Mouse (Mus musculus): ENCODE data around the gene Tecpr2. TPM values are rescaled to one million over a fixed set of nuclear protein-coding genes. Genes with fewer than 3 reads are reported as not detected.

Gene Tecpr2
- polyA plus RNA-seq (2016; fragmentation: Nextera tagmentation; extraction: Ambion mirVana), result 8.3 and 8.8 TPM in 2 replicates

DNA sequence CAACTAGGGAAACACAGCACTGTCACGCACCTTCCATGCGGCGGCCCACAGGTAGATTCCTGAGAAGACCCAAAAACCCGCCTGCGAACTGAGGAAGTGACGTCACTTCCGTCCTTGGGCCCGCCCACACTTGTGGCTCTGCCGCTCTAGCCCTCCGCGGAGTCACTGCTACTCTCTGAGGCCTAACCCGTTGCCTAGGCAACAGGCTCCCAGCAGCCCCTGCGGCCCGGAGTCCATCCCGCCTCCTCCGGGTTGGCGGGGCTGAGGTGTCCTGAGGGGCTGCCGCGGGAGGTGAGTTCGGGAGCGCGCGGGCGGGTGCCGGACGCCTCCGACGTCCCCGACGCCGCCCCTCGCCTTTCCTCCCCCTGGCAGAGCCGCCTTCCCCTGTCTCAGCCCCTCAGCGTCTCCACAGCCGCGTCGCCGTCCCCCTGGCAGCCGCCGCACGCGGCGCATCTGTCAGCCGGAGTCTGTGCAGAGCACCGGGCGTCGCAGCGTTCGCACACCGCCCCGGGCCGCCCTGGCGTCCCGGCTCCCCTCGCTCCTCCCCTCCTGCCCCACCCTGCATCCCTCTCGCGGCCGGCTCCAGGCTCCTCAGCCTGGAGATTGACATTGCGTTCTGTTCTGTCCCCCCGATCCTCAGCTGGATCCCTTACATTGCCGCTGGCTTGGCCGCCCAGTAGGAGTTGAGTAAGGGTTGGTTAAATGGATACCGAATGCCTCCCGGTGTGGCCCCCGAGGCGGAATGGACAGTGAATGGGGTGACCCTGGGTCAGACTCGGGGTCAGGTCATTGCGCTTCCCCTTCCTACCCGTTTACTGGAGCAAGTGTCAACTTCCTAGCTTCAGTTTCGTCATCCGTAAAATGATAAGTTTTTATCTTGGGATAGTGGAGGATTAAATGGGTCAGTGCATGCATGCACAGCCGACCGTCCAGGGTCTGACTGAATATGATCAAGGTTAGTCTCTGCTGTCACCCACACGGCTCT, at the start of gene Tecpr2, which contains the start of gene Cinp:
Tecpr2 (plus strand) TSS at position 229 of the 985 bp plus-strand sequence.
Cinp (minus strand) TSS at position 110 of the 985 bp plus-strand sequence.
- Histone ChIP-seq H3K36me3 (replicated peaks) (peaks cover 4% of the 10 kb centered on the region; the same call in 1 of the 2 replicates), H3K9me3 (no peaks in the 10 kb centered on the region), H3K4me2 (peak within 1 kb of the TSS; percentile 87), H3K27me3 (no peaks in the 10 kb centered on the region), H3K27ac (peak within 1 kb of the TSS; percentile 92), H3K4me3 (replicated peaks) (peak within 1 kb of the TSS; percentile 86), H3K4me1 (peaks cover 23% of the 10 kb centered on the region), H3K9ac (peak within 1 kb of the TSS; percentile 85)
- under 1% methylated on average over 61 of the region's 74 CpGs for WGBS
- peak; percentile 100 for ATAC-seq (ENCODE audit: low FRiP score)

- no peaks in the 10 kb centered on the region for H3K9me3 ChIP-seq
- H3K9ac ChIP-seq, result peak within 1 kb of the TSS; percentile 59
- peaks cover 25% of the 10 kb centered on the region for H3K27me3 ChIP-seq
- H3K36me3 ChIP-seq (replicated peaks), result no peaks in the 10 kb centered on the region
- peak within 1 kb of the TSS; percentile 69 for H3K4me3 ChIP-seq (replicated peaks)
- under 1% methylated on average over 71 of the region's 71 CpGs for WGBS
- H3K4me2 ChIP-seq, result peak within 1 kb of the TSS; percentile 62
- H3K27ac ChIP-seq, result no peak within 1 kb of the TSS; the same call in 1 of the 2 replicates
- peak; percentile 82 for ATAC-seq (ENCODE audit: low FRiP score)
- H3K4me1 ChIP-seq, result peaks cover 48% of the 10 kb centered on the region
Measured at GRCm38 (mm10) chr12:110840348-110841198, 48.5 kb upstream of the Tecpr2 start, which contains the start of gene Mok. Mok (minus strand) TSS chr12:110840939.

- Histone ChIP-seq H3K36me3 (replicated peaks) (no peaks in the 10 kb centered on the region), H3K4me2 (no peak overlapping the region), H3K27me3 (peaks cover 38% of the 10 kb centered on the region), H3K9me3 (no peaks in the 10 kb centered on the region), H3K9ac (no peak overlapping the region), H3K4me3 (replicated peaks) (no peak overlapping the region), H3K4me1 (peaks cover 47% of the 10 kb centered on the region), H3K27ac (no peak overlapping the region)
- ATAC-seq (ENCODE audit: low FRiP score), result no peak
- 71% methylated on average over 5 of the region's 5 CpGs for WGBS
Measured at GRCm38 (mm10) chr12:110841731-110842493, 47.2 kb upstream of the Tecpr2 start.

DNA sequence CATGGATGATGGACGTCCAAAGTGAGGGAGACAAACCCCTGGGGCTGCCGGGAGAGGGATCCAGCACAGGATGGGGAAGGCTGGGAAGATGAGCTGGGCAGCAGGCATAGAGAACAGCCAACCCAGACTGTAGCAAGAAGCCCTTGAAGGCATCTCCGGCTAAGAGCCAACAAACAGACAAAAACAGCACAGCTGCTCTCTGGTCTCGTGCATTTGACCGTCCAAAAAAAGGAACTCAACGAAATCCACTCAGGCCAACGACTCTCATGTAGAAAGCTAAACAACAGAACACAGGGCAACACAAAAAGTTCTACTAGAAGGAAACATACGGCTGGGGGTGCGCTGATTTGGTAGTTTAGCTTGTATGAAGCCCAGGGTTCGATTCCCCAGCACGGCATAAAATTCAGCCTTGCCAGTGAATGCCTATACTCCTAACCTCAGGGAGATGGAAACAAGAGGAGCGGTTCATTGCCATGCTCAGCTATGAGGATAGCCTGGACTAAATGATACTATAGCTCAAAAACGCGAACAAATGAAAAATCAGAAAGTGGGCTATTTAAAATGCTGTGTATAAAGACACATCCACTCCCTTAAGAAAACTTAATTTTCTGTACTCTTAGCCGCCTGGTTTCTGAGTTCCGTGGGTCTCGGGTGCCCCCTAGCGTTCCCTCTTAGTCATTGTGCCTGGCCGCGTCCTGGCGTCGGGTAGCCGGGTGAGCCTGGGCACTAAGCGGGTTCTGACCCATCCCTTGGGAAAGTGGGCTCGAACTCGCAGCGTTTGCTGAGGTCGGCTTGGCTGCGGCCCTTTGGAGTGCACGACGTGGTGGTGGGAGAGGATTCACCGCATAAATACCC, 45.6 kb upstream of the Tecpr2 start:
- 20% methylated on average over 32 of the region's 32 CpGs for whole genome bisulfite sequencing
- ATAC-seq (ENCODE audit: low FRiP score), result no peak; the same call in 1 of the 2 replicates
- Histone ChIP-seq H3K4me1 (peaks cover 37% of the 10 kb centered on the region), H3K9me3 (no peaks in the 10 kb centered on the region), H3K9ac (peak overlapping the region; percentile 49; the same call in 1 of the 2 replicates), H3K4me2 (peak overlapping the region; percentile 61), H3K4me3 (replicated peaks) (peak overlapping the region; percentile 45), H3K36me3 (replicated peaks) (no peaks in the 10 kb centered on the region), H3K27ac (no peak overlapping the region), H3K27me3 (peaks cover 45% of the 10 kb centered on the region)

DNA sequence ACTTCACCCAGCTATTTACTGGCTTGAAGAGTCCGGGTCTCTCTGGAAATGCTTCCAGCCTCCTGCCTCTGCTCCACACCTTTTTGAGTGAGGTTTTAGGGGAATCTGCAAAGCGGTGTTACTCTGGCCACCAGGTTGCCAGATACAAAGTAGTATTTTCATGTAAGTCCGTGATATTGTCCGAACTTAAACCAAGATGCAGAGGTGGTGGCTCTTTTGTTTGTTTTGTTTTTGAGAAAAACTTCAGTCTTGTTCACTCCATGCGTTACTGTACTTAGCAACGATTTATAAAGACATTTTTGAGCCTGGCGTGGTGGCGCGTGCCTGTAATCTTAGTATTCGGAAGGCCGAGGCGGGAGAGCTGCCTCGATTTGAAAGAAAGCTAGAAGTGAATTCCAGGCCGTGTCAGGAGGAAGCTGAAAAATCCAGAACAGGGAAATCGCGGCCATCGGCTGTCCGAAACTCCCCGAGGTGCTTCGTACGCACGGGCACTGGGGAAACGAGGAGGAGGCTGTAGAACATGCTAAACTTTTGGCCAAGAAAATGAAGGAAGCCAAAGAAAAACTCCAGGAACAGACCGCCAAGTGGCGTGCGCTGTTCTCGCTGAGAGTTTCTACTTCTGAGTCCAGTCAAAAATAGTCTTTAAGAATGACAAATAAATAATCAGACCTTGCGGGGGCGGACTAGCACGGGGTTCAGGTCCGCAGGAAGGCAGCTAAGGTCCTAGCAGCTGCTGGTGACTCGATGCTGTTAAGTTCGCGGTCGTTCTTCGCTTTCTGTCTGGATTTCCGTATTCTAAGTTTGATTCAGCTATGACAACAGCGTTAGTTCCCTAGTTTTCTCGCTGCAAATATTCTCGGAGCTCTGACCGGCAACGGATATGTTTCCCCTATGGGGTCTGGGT, 44.6 kb upstream of the Tecpr2 start:
- Histone ChIP-seq H3K27me3 (peaks cover 51% of the 10 kb centered on the region), H3K9ac (peak overlapping the region; percentile 49), H3K9me3 (no peaks in the 10 kb centered on the region), H3K4me3 (replicated peaks) (peak overlapping the region; percentile 45), H3K27ac (no peak overlapping the region), H3K4me1 (peaks cover 34% of the 10 kb centered on the region), H3K36me3 (replicated peaks) (no peaks in the 10 kb centered on the region), H3K4me2 (peak overlapping the region; percentile 61)
- 1% methylated on average over 42 of the region's 42 CpGs for WGBS
- ATAC-seq (ENCODE audit: low FRiP score), result no peak

GRCm38 (mm10) chr12:110845131-110845880, 43.8 kb upstream of the Tecpr2 start:
- Histone ChIP-seq H3K27ac (peak overlapping the region; percentile 19; the same call in 1 of the 2 replicates), H3K4me1 (peaks cover 30% of the 10 kb centered on the region), H3K9ac (peak overlapping the region; percentile 47), H3K4me2 (peak overlapping the region; percentile 61), H3K4me3 (replicated peaks) (peak overlapping the region; percentile 45), H3K27me3 (peaks cover 51% of the 10 kb centered on the region), H3K9me3 (no peaks in the 10 kb centered on the region), H3K36me3 (replicated peaks) (no peaks in the 10 kb centered on the region)
- under 1% methylated on average over 36 of the region's 36 CpGs for WGBS
- ATAC-seq (ENCODE audit: low FRiP score), result peak; percentile 81

DNA sequence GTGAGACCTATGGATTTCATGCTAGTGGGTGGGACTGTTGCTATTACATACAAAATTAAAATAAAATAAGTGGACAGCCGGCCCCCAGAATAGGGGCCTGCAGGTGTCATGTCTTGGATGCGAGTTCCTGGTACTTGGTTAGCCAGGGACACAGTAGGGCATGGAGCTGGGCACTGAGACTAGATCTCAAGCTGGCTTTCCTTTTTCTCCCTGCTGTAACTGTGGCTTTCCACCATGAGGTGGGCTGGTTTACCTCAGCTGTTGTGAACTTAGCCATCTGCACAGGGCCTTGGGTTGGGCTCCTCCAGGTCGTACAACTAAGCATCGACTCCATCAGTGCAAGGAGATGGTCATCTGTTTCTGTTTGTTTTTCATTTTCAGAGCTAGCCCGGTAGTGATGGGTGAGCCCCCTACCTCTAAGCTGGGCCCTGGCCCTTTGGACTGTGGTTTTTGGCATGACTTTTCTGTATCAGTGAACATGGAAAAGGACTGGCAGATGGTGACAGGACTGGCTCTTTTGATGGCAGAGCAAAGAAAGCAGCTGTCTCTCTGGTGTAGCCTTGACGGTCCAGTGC, 42.8 kb upstream of the Tecpr2 start:
- peak overlapping the region; percentile 45 for H3K4me3 ChIP-seq (replicated peaks)
- no peaks in the 10 kb centered on the region for H3K36me3 ChIP-seq (replicated peaks)
- H3K27ac ChIP-seq, result 0 out of 2 replicates have a peak overlapping the region, but pooled peaks have one; percentile 21
- H3K4me2 ChIP-seq, result peak overlapping the region; percentile 61
- ATAC-seq (ENCODE audit: low FRiP score), result no peak
- peaks cover 40% of the 10 kb centered on the region for H3K4me1 ChIP-seq
- H3K27me3 ChIP-seq, result peaks cover 51% of the 10 kb centered on the region
- 0 out of 2 replicates have a peak overlapping the region, but pooled peaks have one; percentile 47 for H3K9ac ChIP-seq
- no peaks in the 10 kb centered on the region for H3K9me3 ChIP-seq
- WGBS, result 70% methylated on average over 6 of the region's 6 CpGs

- Histone ChIP-seq H3K9ac (peak within 1 kb of the TSS; percentile 90), H3K27ac (peak within 1 kb of the TSS; percentile 67; the same call in 1 of the 2 replicates), H3K4me1 (peaks cover 29% of the 10 kb centered on the region), H3K4me2 (peak within 1 kb of the TSS; percentile 70), H3K27me3 (peaks cover 29% of the 10 kb centered on the region), H3K4me3 (replicated peaks) (peak within 1 kb of the TSS; percentile 96), H3K9me3 (no peaks in the 10 kb centered on the region), H3K36me3 (replicated peaks) (peaks cover 3% of the 10 kb centered on the region; the same call in 1 of the 2 replicates)
- peak; percentile 81 for ATAC-seq (ENCODE audit: low FRiP score)
- WGBS, result under 1% methylated on average over 75 of the region's 89 CpGs
Measured at GRCm38 (mm10) chr12:110850010-110850928, 38.8 kb upstream of the Tecpr2 start, which contains the start of gene Zfp839. Zfp839 (plus strand) TSS chr12:110850253.

Data from forebrain, embryonic 12.5 days (tissue).